Mouse (Mus musculus) gastrocnemius, adult 8-10 months (tissue): Measurements from ENCODE around the gene Slc15a3. TPM values are rescaled to one million over a fixed set of nuclear protein-coding genes. Genes with fewer than 3 reads are reported as not detected.

Experiments
- total RNA-seq, 4 experiments: library from RNA; stranded (reverse); gene quantifications; 2 replicates each; pipeline ENCODE4 v1.2.4; 2022

Gene Slc15a3
- total RNA-seq, 4 experiments from 2014 or later = 0.08 to 0.45 (median 0.22) TPM

Other genes starting within 250 kb of the Slc15a3 start
- 100 to 1,000 TPM; 116 to 144 (median 125) TPM for gene Ddb1, start 234.4 kb upstream of the Slc15a3 start, total RNA-seq
- 1 to 10 TPM; 3.5 to 4.5 (median 3.6) TPM for gene Tkfc, start 234.1 kb upstream of the Slc15a3 start, total RNA-seq
- gene Vwce, start 205.5 kb upstream of the Slc15a3 start, total RNA-seq = not detected
- not detected for gene Pga5, start 161.7 kb upstream of the Slc15a3 start, total RNA-seq
- gene Vps37c, start 151.0 kb upstream of the Slc15a3 start, total RNA-seq = 10 to 100 TPM; 21.1 to 33.7 (median 28.3) TPM
- gene Cd5, start 100.7 kb upstream of the Slc15a3 start, total RNA-seq = under 1 TPM in 1 of 4 experiments, not detected in 3; 0.27 TPM
- gene Cd6, start 9.7 kb upstream of the Slc15a3 start, total RNA-seq = not detected
- 1 to 10 TPM; 2.7 to 4.3 (median 3.4) TPM for gene Tmem132a, start 30.2 kb downstream of the Slc15a3 start, total RNA-seq
- 100 to 1,000 TPM; 228 to 296 (median 253) TPM for gene Tmem109, start 42.3 kb downstream of the Slc15a3 start, total RNA-seq
- 100 to 1,000 TPM; 151 to 188 (median 167) TPM for gene Prpf19, start 55.5 kb downstream of the Slc15a3 start, total RNA-seq
- not detected for gene Zp1, start 80.9 kb downstream of the Slc15a3 start, total RNA-seq
- not detected for gene Ptgdr2, start 97.4 kb downstream of the Slc15a3 start, total RNA-seq
- gene Ccdc86, start 109.5 kb downstream of the Slc15a3 start, total RNA-seq = 10 to 100 TPM; 13.4 to 14.5 (median 13.9) TPM
- gene Ms4a10, start 134.9 kb downstream of the Slc15a3 start, total RNA-seq = not detected
- not detected for gene Ms4a15, start 153.5 kb downstream of the Slc15a3 start, total RNA-seq
- gene Ms4a18, start 178.3 kb downstream of the Slc15a3 start, total RNA-seq = not detected
- under 1 TPM in 3 of 4 experiments, not detected in 1; 0.36 to 0.56 (median 0.39) TPM for gene Ms4a8a, start 241.4 kb downstream of the Slc15a3 start, total RNA-seq